10 mouse cellular contexts compared by ENCODE assay signal in the genomic region with DNA sequence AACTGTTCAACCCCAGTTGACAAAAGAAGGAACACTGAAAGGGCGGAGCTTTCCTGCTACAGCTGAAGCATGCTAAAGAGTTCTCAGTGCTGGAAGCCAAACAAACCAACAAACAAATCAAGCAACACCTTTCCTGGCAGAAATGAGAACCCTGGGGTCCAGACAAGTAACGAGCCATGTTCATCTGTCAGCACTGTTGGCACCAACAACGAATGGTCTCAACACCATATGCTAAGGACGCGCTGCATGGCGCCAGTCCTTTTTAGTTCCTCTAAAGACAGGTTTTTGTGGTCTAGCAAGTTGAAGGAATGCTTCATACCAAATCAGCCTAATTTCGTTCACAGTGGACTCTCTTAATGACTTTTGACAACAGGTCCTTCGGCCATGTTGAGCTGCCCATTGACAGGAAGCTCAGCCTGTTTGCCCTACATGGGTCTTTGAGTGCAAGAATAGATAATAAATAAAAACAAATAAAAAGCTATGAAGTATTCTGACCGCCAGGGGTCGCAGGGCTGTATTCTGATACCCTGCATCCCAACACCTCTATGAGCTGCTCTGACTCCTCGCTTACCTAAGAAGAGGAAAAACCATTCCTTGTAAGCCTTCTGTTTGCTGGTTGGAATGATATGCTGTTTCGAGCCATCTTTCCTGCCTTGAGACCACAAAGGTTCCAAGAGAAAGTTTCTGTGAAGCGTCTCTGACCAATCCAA. TPM values are rescaled to one million over a fixed set of nuclear protein-coding genes. Genes with fewer than 3 reads are reported as not detected.
DNase-seq lines count a peak whose midpoint lies in the region; ATAC-seq and TF ChIP-seq lines count a peak whose summit lies in the region.
"Had no signal": no experiment of that assay in that cellular context is flagged by ENCODE, and none has a peak within 500 bp of the region (broad histone marks: within the 10 kb centered on the region; RNA-seq: fewer than 3 reads in every experiment).

No protein-coding gene starts in this region.

- no peaks in the 10 kb centered on the region for H3K27me3 ChIP-seq in kidney, adult 2 months (replicated peaks; ENCODE audit: control insufficient read depth, insufficient read depth, low read length)
- H3K27me3 ChIP-seq in kidney, embryonic 16.5 days (ENCODE audit: insufficient read depth, low read length), result no peaks in the 10 kb centered on the region
- no peaks in the 10 kb centered on the region for H3K27me3 ChIP-seq in CH12.LX (replicated peaks)
- no peaks in the 10 kb centered on the region for H3K27me3 ChIP-seq in kidney, embryonic 14.5 days (ENCODE audit: control insufficient read depth, insufficient read depth, low read length)
- H3K27me3 ChIP-seq: embryonic facial prominence, embryonic 12.5 days; limb, embryonic 12.5 days had no signal

- H3K9ac ChIP-seq in kidney, embryonic 16.5 days (replicated peaks; ENCODE audit: low read length), result no peak overlapping the region
- H3K9ac ChIP-seq in CH12.LX (ENCODE audit: insufficient read depth, low read depth), result no peak overlapping the region
- no peak overlapping the region for H3K9ac ChIP-seq in kidney, embryonic 14.5 days (ENCODE audit: low read depth, low read length)
- H3K9ac ChIP-seq: embryonic facial prominence, embryonic 12.5 days; limb, embryonic 12.5 days had no signal

- no peak for TF ChIP-seq EP300 in CH12.LX (IDR thresholded peaks at IDR 0.05; ENCODE audit: low read length)

- in situ Hi-C loops in CH12.LX (cut with MboI; ENCODE audit: low pct_ligation_motif_present, low pct_unique_long_range_greater_than_20kb, low sequenced_read_pairs), result no loop called here

- peak; percentile 71 for DNase-seq in kidney, adult 2 months
- peak; percentile 42 for DNase-seq in CH12.LX (ENCODE audit: extremely low read depth)
- peak; percentile 54 for DNase-seq in lung, postnatal 10 days
- DNase-seq in thymus, postnatal 0 days (ENCODE audit: low spot score), result peak; percentile 46

- TF ChIP-seq RAD21 in CH12.LX (IDR thresholded peaks at IDR 0.05; ENCODE audit: low read depth, low read length), result peak; percentile 39

- no peaks in the 10 kb centered on the region for H3K9me3 ChIP-seq in kidney, embryonic 16.5 days (ENCODE audit: low read length)
- H3K9me3 ChIP-seq in CH12.LX (replicated peaks; ENCODE audit: low read length), result no peaks in the 10 kb centered on the region
- no peaks in the 10 kb centered on the region for H3K9me3 ChIP-seq in kidney, embryonic 14.5 days (ENCODE audit: control insufficient read depth, low read length)
- H3K9me3 ChIP-seq: embryonic facial prominence, embryonic 12.5 days; limb, embryonic 12.5 days had no signal

- peak; percentile 52 for TF ChIP-seq CTCF in kidney, adult 2 months (conservative IDR thresholded peaks at IDR 0.05; ENCODE audit: insufficient read depth, insufficient read length, low read depth, low read length)
- peak; percentile 68 to 71 for TF ChIP-seq CTCF in CH12.LX (conservative IDR thresholded peaks at IDR 0.05 in 1 of 2, IDR thresholded peaks at IDR 0.05 in 1 of 2; ENCODE audit: low read depth in 2 of 2, low read length in 2 of 2)
- peak; percentile 39; the same call in 1 of the 2 replicates for TF ChIP-seq CTCF in bone marrow macrophage, adult 2 months (IDR thresholded peaks at IDR 0.05; ENCODE audit: low read depth, low read length)

- TF ChIP-seq POLR2A in kidney, adult 2 months (IDR thresholded peaks at IDR 0.05; ENCODE audit: low read depth, low read length), result no peak
- TF ChIP-seq POLR2A in CH12.LX (IDR thresholded peaks at IDR 0.05; ENCODE audit: low read depth, low read length), result no peak
- TF ChIP-seq POLR2A in bone marrow macrophage, adult 2 months (IDR thresholded peaks at IDR 0.05; ENCODE audit: borderline replicate concordance, low read depth, low read length), result no peak

- H3K4me2 ChIP-seq in kidney, embryonic 16.5 days (replicated peaks; ENCODE audit: low read depth, low read length), result no peak overlapping the region
- no peak overlapping the region for H3K4me2 ChIP-seq in CH12.LX (ENCODE audit: insufficient read depth, low read depth, poor library complexity, severe bottlenecking)
- no peak overlapping the region for H3K4me2 ChIP-seq in kidney, embryonic 14.5 days (replicated peaks; ENCODE audit: low read depth, low read length)
- H3K4me2 ChIP-seq: embryonic facial prominence, embryonic 12.5 days; limb, embryonic 12.5 days had no signal

- WGBS in kidney, adult 2 months, result 64% methylated on average over 13 of the region's 13 CpGs
- 74% methylated on average over 13 of the region's 13 CpGs for WGBS in kidney, embryonic 16.5 days
- 76% methylated on average over 13 of the region's 13 CpGs for WGBS in kidney, embryonic 14.5 days

- no peak overlapping the region for H3K4me3 ChIP-seq in kidney, adult 2 months (ENCODE audit: insufficient read depth, low read depth, low read length)
- no peak overlapping the region for H3K4me3 ChIP-seq in kidney, embryonic 16.5 days (ENCODE audit: low read length)
- no peak overlapping the region for H3K4me3 ChIP-seq in CH12.LX (replicated peaks in 1 of 3; ENCODE audit: low read depth in 2 of 3, low read length in 2 of 3, poor library complexity in 1 of 3)
- H3K4me3 ChIP-seq in bone marrow macrophage, adult 2 months (ENCODE audit: insufficient read depth, low read length), result no peak overlapping the region
- H3K4me3 ChIP-seq in kidney, embryonic 14.5 days (ENCODE audit: low read length), result no peak overlapping the region
- H3K4me3 ChIP-seq: embryonic facial prominence, embryonic 12.5 days; limb, embryonic 12.5 days had no signal

- H3K4me1 ChIP-seq in kidney, adult 2 months (ENCODE audit: control insufficient read depth, insufficient read depth, low read length), result peaks cover 4% of the 10 kb centered on the region
- H3K4me1 ChIP-seq in kidney, embryonic 16.5 days (ENCODE audit: insufficient read depth, low read length), result no peaks in the 10 kb centered on the region
- H3K4me1 ChIP-seq in CH12.LX (ENCODE audit: control insufficient read depth in 1 of 2, insufficient read depth in 2 of 2), result 0 out of 4 replicates have a peak, but pooled peaks cover 0 to 4% of the 10 kb centered on the region in 2 experiments
- peaks cover 5% of the 10 kb centered on the region; the same call in 1 of the 2 replicates for H3K4me1 ChIP-seq in bone marrow macrophage, adult 2 months (ENCODE audit: control insufficient read depth, insufficient read depth, low read length)
- no peaks in the 10 kb centered on the region for H3K4me1 ChIP-seq in kidney, embryonic 14.5 days (ENCODE audit: control insufficient read depth, insufficient read depth, low read length)
- H3K4me1 ChIP-seq: embryonic facial prominence, embryonic 12.5 days; limb, embryonic 12.5 days had no signal

- H3K79me2 ChIP-seq in CH12.LX (replicated peaks; ENCODE audit: control insufficient read depth, extremely low read depth, insufficient read depth, poor library complexity, severe bottlenecking), result no peaks in the 10 kb centered on the region

- dilution Hi-C loops in CH12.LX (cut with MboI; ENCODE audit: extremely low pct_ligation_motif_present, extremely low pct_unique_long_range_greater_than_20kb, low sequenced_read_pairs), result no loop called here

- H3K27ac ChIP-seq in kidney, adult 2 months (ENCODE audit: insufficient read depth, low read depth, low read length), result no peak overlapping the region
- no peak overlapping the region for H3K27ac ChIP-seq in kidney, embryonic 16.5 days (ENCODE audit: low read length)
- H3K27ac ChIP-seq in CH12.LX (ENCODE audit: insufficient read depth, low read depth), result no peak overlapping the region
- no peak overlapping the region for H3K27ac ChIP-seq in bone marrow macrophage, adult 2 months (ENCODE audit: insufficient read depth, low read depth, low read length)
- H3K27ac ChIP-seq in kidney, embryonic 14.5 days (ENCODE audit: low read depth, low read length), result no peak overlapping the region
- H3K27ac ChIP-seq: embryonic facial prominence, embryonic 12.5 days; limb, embryonic 12.5 days had no signal

- ATAC-seq in kidney, embryonic 16.5 days (ENCODE audit: low FRiP score, low TSS enrichment), result no peak
- ATAC-seq in erythroblast, adult 5-6 weeks (replicated peaks; ENCODE audit: low FRiP score, poor library complexity, severe bottlenecking), result peak; percentile 78
- peak; percentile 52; the same call in 1 of the 2 replicates for ATAC-seq in kidney, embryonic 14.5 days (ENCODE audit: low FRiP score, low TSS enrichment)

- peaks cover 1% of the 10 kb centered on the region; the same call in 1 of the 2 replicates for H3K36me3 ChIP-seq in kidney, adult 2 months (ENCODE audit: control insufficient read depth, insufficient read depth, low read length)
- peaks cover 7% of the 10 kb centered on the region; the same call in 1 of the 2 replicates for H3K36me3 ChIP-seq in kidney, embryonic 16.5 days (ENCODE audit: insufficient read depth, low read length)
- peaks cover 0 to 11% of the 10 kb centered on the region in 2 experiments for H3K36me3 ChIP-seq in CH12.LX (replicated peaks in 1 of 2; ENCODE audit: control insufficient read depth in 1 of 2, insufficient read depth in 1 of 2, low read length in 1 of 2)
- H3K36me3 ChIP-seq in kidney, embryonic 14.5 days (ENCODE audit: control insufficient read depth, insufficient read depth, low read length), result no peaks in the 10 kb centered on the region
- H3K36me3 ChIP-seq: embryonic facial prominence, embryonic 12.5 days had no signal

TF ChIP-seq in CH12.LX, 34 proteins besides CTCF, POLR2A, EP300 and RAD21:
- TF ChIP-seq MEF2A (IDR thresholded peaks at IDR 0.05; ENCODE audit: borderline replicate concordance, low read depth, low read length) (no peak), SMC3 (IDR thresholded peaks at IDR 0.05; ENCODE audit: low read depth, low read length) (peak; percentile 73), GABPA (IDR thresholded peaks at IDR 0.05; ENCODE audit: insufficient replicate concordance, low read depth, low read length) (no peak), CHD1 (IDR thresholded peaks at IDR 0.05; ENCODE audit: low read depth, low read length) (no peak), ETS1 (conservative IDR thresholded peaks at IDR 0.05; ENCODE audit: low read depth, low read length) (no peak), TBP (conservative IDR thresholded peaks at IDR 0.05; ENCODE audit: low read depth, low read length) (no peak)

RNA-seq across cellular contexts. Expression of a gene that starts 53.2 kb away (rescaled TPM):
- polyA plus RNA-seq in kidney, adult 2 months (2012; rRNA removed), result 8.7 and 14.3 TPM in 2 replicates
- 7.4 and 7.8 TPM in 2 replicates for polyA plus RNA-seq in kidney, embryonic 16.5 days (2015; fragmentation: Nextera tagmentation; extraction: Ambion mirVana)
- total RNA-seq in CH12.LX (2012; rRNA removed), result 1.7 and 1.8 TPM in 2 replicates
- 3.2 and 3.3 TPM in 2 replicates for total RNA-seq in CH12.LX (2014; rRNA removed)
- polyA plus RNA-seq in CH12.LX (2012; ENCODE audit: insufficient read length, low read depth), result 2.9 and 3.2 TPM in 2 replicates
- 4.8 and 5.2 TPM in 2 replicates for polyA plus RNA-seq in bone marrow macrophage, adult 2 months (2012; ENCODE audit: insufficient read depth, insufficient read length, missing spikeins)
- 0.84 and 1.5 TPM in 2 replicates for total RNA-seq in erythroblast, adult 5-6 weeks (2015; ENCODE audit: low replicate concordance)
- 1.1 and 1.4 TPM in 2 replicates for total RNA-seq in erythroblast, adult 5-6 weeks (2017; ENCODE audit: low replicate concordance)
- 10.2 and 10.7 TPM in 2 replicates for polyA plus RNA-seq in kidney, embryonic 14.5 days (2014; fragmentation: Nextera tagmentation; extraction: Ambion mirVana)
- polyA plus RNA-seq in thymus, postnatal 0 days (2015; fragmentation: Nextera tagmentation; extraction: Ambion mirVana), result 2.5 and 3.0 TPM in 2 replicates
